Mouse (Mus musculus) embryonic facial prominence, embryonic 13.5 days (tissue): ENCODE measurements at regions not wholly inside any gene's neighbourhood (a gene's known extent, or its start where the extent isn't known, plus 50 kb on each side); places are given as distances from the start of the nearest gene placed in this dataset.

Experiments
- ATAC-seq: fragments of 200-750 bp; cut with Nextera tagmentation; 2 replicates; pipeline ENCODE4 v1.8.0; 2017; ENCODE audit warnings: low read depth; ENCODE audit not compliant: insufficient number of reproducible peaks, insufficient read depth, low FRiP score, low TSS enrichment
- H3K27ac ChIP-seq: fragments of 300-500 bp; sonication (generic); 2 replicates; pipeline ENCODE4 v1.5.1; 2015; ENCODE audit warnings: moderate library complexity, mild to moderate bottlenecking, inconsistent platforms
- H3K27me3 ChIP-seq: fragments of 300-500 bp; sonication (generic); 2 replicates; pipeline ENCODE4 v1.6.1; 2015; ENCODE audit warnings: mild to moderate bottlenecking, inconsistent platforms
- H3K36me3 ChIP-seq: fragments of 300-500 bp; sonication (generic); 2 replicates; pipeline ENCODE4 v1.6.1; 2015; ENCODE audit warnings: mild to moderate bottlenecking, inconsistent platforms
- H3K4me1 ChIP-seq: fragments of 300-500 bp; sonication (generic); 2 replicates; pipeline ENCODE4 v1.6.1; 2015; ENCODE audit warnings: inconsistent platforms
- H3K4me2 ChIP-seq: fragments of 300-500 bp; sonication (generic); 2 replicates; pipeline ENCODE4 v1.6.1; 2015; ENCODE audit warnings: moderate library complexity, mild to moderate bottlenecking, inconsistent platforms
- H3K4me3 ChIP-seq: fragments of 300-500 bp; sonication (generic); 2 replicates; pipeline ENCODE4 v1.5.1; 2015; ENCODE audit warnings: mild to moderate bottlenecking, inconsistent platforms
- H3K9ac ChIP-seq: fragments of 300-500 bp; sonication (generic); 2 replicates; pipeline ENCODE4 v1.6.1; 2015; ENCODE audit warnings: mild to moderate bottlenecking, inconsistent platforms
- H3K9me3 ChIP-seq: fragments of 300-500 bp; sonication (generic); 2 replicates; pipeline ENCODE4 v1.6.1; 2016; ENCODE audit warnings: inconsistent platforms
- WGBS: fragments of 180-500 bp; shearing (Covaris S2); methylation state at CpG from one replicate; pipeline ENCODE4 v1.1.7; 2015; ENCODE audit warnings: mixed read lengths; 5-methylcytosine and 5-hydroxymethylcytosine counted together

GRCm38 (mm10) chr5:119525960-119526359 lies 144.5 kb upstream of the Tbx3 start:
- peaks cover 6% of the 10 kb centered on the region; the same call in 1 of the 2 replicates for H3K27me3 ChIP-seq
- H3K4me3 ChIP-seq = no peak overlapping the region
- WGBS = 78% methylated on average over 5 of the region's 5 CpGs
- H3K9me3 ChIP-seq = no peaks in the 10 kb centered on the region
- H3K9ac ChIP-seq = no peak overlapping the region
- peaks cover 40% of the 10 kb centered on the region for H3K4me1 ChIP-seq
- H3K4me2 ChIP-seq = no peak overlapping the region
- no peaks in the 10 kb centered on the region for H3K36me3 ChIP-seq
- no peak for ATAC-seq
- no peak overlapping the region for H3K27ac ChIP-seq

DNA sequence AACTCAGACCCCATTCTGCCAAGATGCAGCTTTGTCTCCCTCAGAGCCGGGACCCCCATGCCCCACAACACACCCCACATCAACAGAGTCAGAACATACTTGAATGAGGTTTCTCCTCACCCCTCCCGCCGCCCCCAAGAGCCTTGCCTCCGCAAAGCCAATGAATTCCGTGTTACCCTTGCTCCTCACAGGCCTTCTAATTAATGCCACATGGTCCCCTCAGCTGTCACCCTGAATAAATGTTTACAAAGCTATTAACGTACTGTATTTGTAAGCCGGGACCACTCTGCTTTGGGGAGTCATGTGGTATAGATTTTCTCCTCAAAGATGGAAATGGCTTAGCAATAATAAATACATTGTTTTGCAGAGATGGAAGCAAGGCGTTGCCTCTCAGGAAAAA lies 140.5 kb upstream of the Tbx3 start:
- ATAC-seq = 0 out of 2 replicates have a peak, but pooled peaks have one; percentile 54
- WGBS = 22% methylated on average over 8 of the region's 8 CpGs
- H3K27ac ChIP-seq = peak overlapping the region; percentile 79
- H3K4me2 ChIP-seq = peak overlapping the region; percentile 21
- H3K9ac ChIP-seq = no peak overlapping the region
- peaks cover 33% of the 10 kb centered on the region for H3K4me1 ChIP-seq
- H3K9me3 ChIP-seq = no peaks in the 10 kb centered on the region
- H3K27me3 ChIP-seq = 0 out of 2 replicates have a peak, but pooled peaks cover 7% of the 10 kb centered on the region
- H3K4me3 ChIP-seq = no peak overlapping the region
- H3K36me3 ChIP-seq = no peaks in the 10 kb centered on the region

DNA sequence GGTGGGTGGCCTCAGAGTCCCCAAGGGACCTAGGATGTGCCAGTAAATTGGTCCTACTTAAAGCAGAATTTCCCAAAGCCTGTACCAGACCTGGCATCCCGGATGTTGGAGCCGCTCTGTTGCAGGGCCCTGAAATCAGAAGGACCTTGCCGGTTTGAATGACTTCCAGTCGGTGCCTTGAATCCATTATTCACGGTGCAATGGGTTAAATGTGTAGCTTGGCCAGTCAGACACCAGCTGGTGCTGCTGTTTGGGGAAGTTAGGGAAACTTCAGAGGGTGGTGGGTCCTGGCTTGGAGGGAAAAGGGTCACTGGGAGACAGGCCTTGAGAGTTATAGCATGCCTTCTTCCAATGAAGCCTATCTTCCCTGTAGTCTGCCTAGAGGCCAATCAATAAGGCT lies 135.5 kb upstream of the Tbx3 start:
- Histone ChIP-seq H3K4me3 (no peak overlapping the region), H3K9ac (no peak overlapping the region)
- 28% methylated on average over 5 of the region's 5 CpGs for WGBS

DNA sequence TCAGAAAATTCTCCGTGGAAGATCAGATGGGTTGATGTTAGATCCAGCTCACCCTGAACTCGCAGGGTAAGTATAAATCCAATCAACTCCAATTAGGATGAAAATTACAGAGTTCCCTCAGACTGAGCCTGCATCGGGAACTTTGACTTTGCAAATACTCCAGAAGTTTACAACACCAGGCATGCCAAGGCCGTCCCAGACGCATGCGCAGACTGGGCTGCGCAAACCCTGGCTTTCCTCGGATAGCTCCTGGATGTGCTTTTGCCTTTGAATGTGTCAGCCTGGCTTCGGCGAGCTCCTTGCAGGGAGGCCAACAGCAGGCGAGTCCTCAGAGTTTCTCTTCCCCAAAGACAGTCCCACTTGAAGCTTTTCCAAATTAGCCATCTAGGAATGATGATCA lies 127.6 kb upstream of the Tbx3 start:
- H3K4me2 ChIP-seq = no peak overlapping the region
- no peak for ATAC-seq
- no peak overlapping the region for H3K4me3 ChIP-seq
- H3K9ac ChIP-seq = no peak overlapping the region
- H3K27ac ChIP-seq = no peak overlapping the region
- H3K4me1 ChIP-seq = peaks cover 17% of the 10 kb centered on the region
- WGBS = 70% methylated on average over 11 of the region's 11 CpGs
- H3K36me3 ChIP-seq = no peaks in the 10 kb centered on the region
- H3K27me3 ChIP-seq = peaks cover 3% of the 10 kb centered on the region; the same call in 1 of the 2 replicates
- H3K9me3 ChIP-seq = no peaks in the 10 kb centered on the region

More for the DNA sequence above, 135.5 kb upstream of the Tbx3 start:
- Histone ChIP-seq H3K4me1 (peaks cover 25% of the 10 kb centered on the region), H3K27ac (no peak overlapping the region), H3K4me2 (no peak overlapping the region), H3K27me3 (0 out of 2 replicates have a peak, but pooled peaks cover 4% of the 10 kb centered on the region), H3K9me3 (no peaks in the 10 kb centered on the region), H3K36me3 (no peaks in the 10 kb centered on the region)
- ATAC-seq = no peak

GRCm38 (mm10) chr5:119543716-119544115 lies 126.8 kb upstream of the Tbx3 start:
- H3K4me1 ChIP-seq = peaks cover 17% of the 10 kb centered on the region
- H3K27me3 ChIP-seq = peaks cover 6% of the 10 kb centered on the region; the same call in 1 of the 2 replicates
- no peak overlapping the region for H3K4me3 ChIP-seq
- WGBS = 90% methylated on average over 6 of the region's 6 CpGs
- no peaks in the 10 kb centered on the region for H3K36me3 ChIP-seq
- no peak overlapping the region for H3K27ac ChIP-seq
- no peak overlapping the region for H3K9ac ChIP-seq
- no peaks in the 10 kb centered on the region for H3K9me3 ChIP-seq
- H3K4me2 ChIP-seq = no peak overlapping the region
- ATAC-seq = no peak

GRCm38 (mm10) chr5:119544681-119545080 lies 125.8 kb upstream of the Tbx3 start:
- ATAC-seq = no peak
- Histone ChIP-seq H3K27ac (no peak overlapping the region), H3K27me3 (peaks cover 6% of the 10 kb centered on the region; the same call in 1 of the 2 replicates), H3K9ac (no peak overlapping the region), H3K4me3 (no peak overlapping the region), H3K4me2 (no peak overlapping the region), H3K9me3 (no peaks in the 10 kb centered on the region), H3K4me1 (peaks cover 17% of the 10 kb centered on the region), H3K36me3 (no peaks in the 10 kb centered on the region)
- WGBS = 55% methylated on average over 11 of the region's 11 CpGs

DNA sequence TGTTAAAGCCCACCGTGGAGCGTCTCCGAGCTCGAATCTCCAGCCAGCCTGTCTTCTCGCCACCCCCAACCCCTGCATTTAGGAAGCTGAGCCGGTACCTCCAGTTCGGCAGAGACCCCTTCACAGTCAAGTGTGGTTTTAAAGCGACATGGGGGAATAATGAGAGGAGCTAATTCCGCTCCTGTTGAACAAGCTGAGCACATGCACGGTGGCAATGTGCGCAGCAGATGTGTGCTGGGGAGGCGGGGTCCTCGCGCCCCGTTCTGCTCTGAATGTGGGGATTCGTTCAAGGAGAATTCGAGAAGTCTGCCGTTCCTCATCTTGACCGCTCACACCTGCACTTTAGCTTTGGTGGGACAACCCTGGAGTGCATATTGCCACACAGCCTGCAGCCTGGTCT lies 123.4 kb upstream of the Tbx3 start:
- Histone ChIP-seq H3K27ac (no peak overlapping the region), H3K9ac (no peak overlapping the region), H3K4me2 (peak overlapping the region; percentile 25; the same call in 1 of the 2 replicates), H3K4me3 (no peak overlapping the region), H3K9me3 (peaks cover 3% of the 10 kb centered on the region; the same call in 1 of the 2 replicates), H3K36me3 (no peaks in the 10 kb centered on the region), H3K27me3 (peaks cover 6% of the 10 kb centered on the region; the same call in 1 of the 2 replicates), H3K4me1 (peaks cover 21% of the 10 kb centered on the region)
- 50% methylated on average over 19 of the region's 19 CpGs for WGBS
- no peak for ATAC-seq

- Histone ChIP-seq H3K4me2 (no peak overlapping the region), H3K4me1 (peaks cover 12% of the 10 kb centered on the region), H3K36me3 (no peaks in the 10 kb centered on the region), H3K9me3 (peaks cover 9% of the 10 kb centered on the region; the same call in 1 of the 2 replicates), H3K27me3 (peaks cover 6% of the 10 kb centered on the region; the same call in 1 of the 2 replicates), H3K9ac (no peak overlapping the region), H3K4me3 (no peak overlapping the region), H3K27ac (no peak overlapping the region)
- ATAC-seq = no peak
- 13% methylated on average over 6 of the region's 6 CpGs for WGBS
Observed at GRCm38 (mm10) chr5:119550916-119551315, 119.6 kb upstream of the Tbx3 start.

DNA sequence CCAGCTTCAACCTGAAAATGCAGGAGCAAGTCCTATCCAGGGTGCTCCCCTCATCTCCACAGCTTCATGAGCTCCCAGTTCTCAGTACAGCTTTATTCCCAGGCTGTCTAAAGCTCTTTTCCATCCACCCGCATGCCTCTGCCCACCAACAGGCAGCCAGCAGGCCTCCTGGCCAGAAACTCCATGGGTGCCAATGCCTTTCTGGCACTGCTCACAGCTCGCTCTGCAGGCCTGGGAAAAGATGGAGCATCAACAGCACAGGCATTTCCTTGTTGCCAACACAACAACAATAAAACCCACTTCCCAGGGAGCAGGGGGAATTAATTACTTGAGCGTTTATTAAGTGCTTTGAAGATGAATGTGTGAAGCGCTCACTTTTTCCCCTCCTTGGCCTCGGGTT lies 117.0 kb upstream of the Tbx3 start:
- Histone ChIP-seq H3K4me1 (0 out of 2 replicates have a peak, but pooled peaks cover 4% of the 10 kb centered on the region), H3K9me3 (peaks cover 9% of the 10 kb centered on the region; the same call in 1 of the 2 replicates), H3K4me2 (no peak overlapping the region), H3K9ac (no peak overlapping the region), H3K27me3 (no peaks in the 10 kb centered on the region; the same call in 1 of the 2 replicates), H3K4me3 (no peak overlapping the region), H3K36me3 (no peaks in the 10 kb centered on the region), H3K27ac (no peak overlapping the region)
- no peak for ATAC-seq
- 44% methylated on average over 5 of the region's 5 CpGs for WGBS

DNA sequence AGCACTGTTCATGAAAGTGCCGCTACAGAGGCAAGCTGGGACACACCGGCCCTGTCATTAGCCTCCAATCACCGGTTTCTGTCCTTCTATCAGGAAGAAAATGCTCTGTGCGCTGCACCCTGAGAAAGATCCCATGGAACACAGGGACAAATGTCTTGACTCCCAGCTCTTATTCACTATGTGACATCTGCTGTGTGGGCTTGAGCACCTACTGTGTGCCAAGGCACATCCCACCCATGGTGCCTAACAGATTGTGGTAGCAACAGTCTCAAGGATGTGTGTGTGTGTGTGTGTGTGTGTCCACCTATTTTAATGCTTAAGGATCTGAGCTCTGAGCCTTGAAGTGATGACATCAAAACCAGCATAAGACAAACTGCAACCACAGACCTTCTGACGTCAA lies 113.4 kb upstream of the Tbx3 start:
- H3K9me3 ChIP-seq = peaks cover 6% of the 10 kb centered on the region; the same call in 1 of the 2 replicates
- WGBS = 68% methylated on average over 5 of the region's 5 CpGs
- no peak overlapping the region for H3K4me3 ChIP-seq
- no peaks in the 10 kb centered on the region for H3K36me3 ChIP-seq
- H3K9ac ChIP-seq = no peak overlapping the region
- H3K4me1 ChIP-seq = no peaks in the 10 kb centered on the region
- no peak for ATAC-seq
- H3K27me3 ChIP-seq = no peaks in the 10 kb centered on the region
- no peak overlapping the region for H3K27ac ChIP-seq
- H3K4me2 ChIP-seq = no peak overlapping the region

DNA sequence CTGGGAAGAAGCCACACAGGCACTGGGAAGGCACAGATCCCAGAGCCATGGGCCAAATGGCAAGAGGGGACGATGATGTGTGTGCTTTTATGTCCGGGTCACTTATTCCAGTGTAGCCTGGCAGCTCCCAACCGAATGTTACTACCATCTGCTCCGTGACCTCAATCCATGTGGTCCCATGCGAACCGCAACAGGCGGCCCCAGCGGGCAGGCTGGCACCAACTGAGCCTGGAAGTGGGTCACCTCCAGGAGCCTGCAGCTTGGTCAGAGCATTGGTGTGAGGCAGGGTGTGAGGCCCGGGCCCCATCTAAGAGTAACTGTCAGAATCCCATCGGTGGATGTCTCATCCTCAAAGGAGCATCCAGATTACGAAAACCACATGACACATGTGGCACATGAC lies 110.8 kb upstream of the Tbx3 start:
- 92% methylated on average over 11 of the region's 11 CpGs for WGBS
- H3K27me3 ChIP-seq = peaks cover 14% of the 10 kb centered on the region
- H3K4me1 ChIP-seq = peaks cover 15% of the 10 kb centered on the region
- no peak overlapping the region for H3K27ac ChIP-seq
- no peaks in the 10 kb centered on the region for H3K36me3 ChIP-seq
- H3K9me3 ChIP-seq = no peaks in the 10 kb centered on the region
- ATAC-seq = no peak
- no peak overlapping the region for H3K4me2 ChIP-seq
- no peak overlapping the region for H3K4me3 ChIP-seq
- no peak overlapping the region for H3K9ac ChIP-seq

DNA sequence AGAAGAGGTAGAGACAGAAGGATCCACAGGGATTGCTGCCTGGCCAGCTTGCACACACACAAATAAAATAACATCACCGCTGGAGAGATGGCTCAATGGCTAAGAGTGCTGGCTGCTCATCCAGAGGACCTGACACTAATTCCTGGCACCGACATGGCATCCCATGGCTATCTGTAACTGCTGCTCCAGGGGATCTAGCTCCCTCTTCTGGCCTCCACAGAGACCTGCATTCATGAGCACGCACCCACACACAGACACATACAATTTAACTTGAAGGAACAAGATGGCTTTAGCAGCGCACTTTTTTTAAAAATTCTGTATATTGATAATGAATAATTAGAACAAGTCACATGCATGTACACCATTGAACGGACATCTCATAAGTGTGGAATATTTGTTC lies 110.1 kb upstream of the Tbx3 start:
- WGBS = 96% methylated on average over 5 of the region's 5 CpGs
- Histone ChIP-seq H3K36me3 (no peaks in the 10 kb centered on the region), H3K4me3 (no peak overlapping the region), H3K9ac (no peak overlapping the region), H3K9me3 (no peaks in the 10 kb centered on the region), H3K4me2 (no peak overlapping the region), H3K4me1 (peaks cover 15% of the 10 kb centered on the region), H3K27ac (no peak overlapping the region), H3K27me3 (peaks cover 14% of the 10 kb centered on the region)
- no peak for ATAC-seq
